ENCODE assay signal across 8 mouse cellular contexts in genomic region chr7:101109006-101109855, GRCm38 (mm10). TPM values are rescaled to one million over a fixed set of nuclear protein-coding genes. Genes with fewer than 3 reads are reported as not detected.
DNase-seq lines count a peak whose midpoint lies in the region; ATAC-seq lines count a peak whose summit lies in the region.

No protein-coding gene starts in this region.

- peak; percentile 96 for DNase-seq in heart, adult 11 months
- DNase-seq in heart, adult 8-10 months (ENCODE audit: low spot score): no peak
- DNase-seq in adipocyte (ENCODE audit: low spot score): peak; percentile 28
- peak; percentile 63 for DNase-seq in embryonic facial prominence, embryonic 14.5 days (ENCODE audit: low spot score)
- peak; percentile 62 for DNase-seq in hindbrain, embryonic 11.5 days (ENCODE audit: low spot score)
- DNase-seq in limb, embryonic 10.5 days (ENCODE audit: low spot score): peak; percentile 65
- peak; percentile 95 for DNase-seq in midbrain, embryonic 11.5 days (ENCODE audit: low spot score, missing footprints)
- peak; percentile 54 for DNase-seq in testis, postnatal 10 days (ENCODE audit: low spot score)

- H3K36me3 ChIP-seq in embryonic facial prominence, embryonic 14.5 days (ENCODE audit: control insufficient read depth, insufficient read depth, low read length): peaks cover 26% of the 10 kb centered on the region
- H3K36me3 ChIP-seq in hindbrain, embryonic 11.5 days (ENCODE audit: control insufficient read depth, insufficient read depth, low read length): no peaks in the 10 kb centered on the region
- peaks cover 31% of the 10 kb centered on the region for H3K36me3 ChIP-seq in limb, embryonic 10.5 days
- H3K36me3 ChIP-seq in midbrain, embryonic 11.5 days (ENCODE audit: control insufficient read depth, insufficient read depth, low read length): peaks cover 2% of the 10 kb centered on the region; the same call in 1 of the 2 replicates

- peak overlapping the region; percentile 85 for H3K4me3 ChIP-seq in embryonic facial prominence, embryonic 14.5 days (ENCODE audit: low read depth, low read length)
- H3K4me3 ChIP-seq in hindbrain, embryonic 11.5 days (ENCODE audit: low read depth, low read length): peak overlapping the region; percentile 88
- peak overlapping the region; percentile 89 for H3K4me3 ChIP-seq in limb, embryonic 10.5 days
- peak overlapping the region; percentile 85 for H3K4me3 ChIP-seq in midbrain, embryonic 11.5 days (ENCODE audit: low read depth, low read length)

- peak overlapping the region; percentile 98 for H3K27ac ChIP-seq in embryonic facial prominence, embryonic 14.5 days (replicated peaks; ENCODE audit: low read depth, low read length)
- H3K27ac ChIP-seq in hindbrain, embryonic 11.5 days (ENCODE audit: low read depth, low read length): peak overlapping the region; percentile 98
- peak overlapping the region; percentile 96 for H3K27ac ChIP-seq in limb, embryonic 10.5 days
- H3K27ac ChIP-seq in midbrain, embryonic 11.5 days (ENCODE audit: low read depth, low read length): peak overlapping the region; percentile 99

- H3K9ac ChIP-seq in embryonic facial prominence, embryonic 14.5 days (ENCODE audit: low read depth, low read length): peak overlapping the region; percentile 89
- peak overlapping the region; percentile 95 for H3K9ac ChIP-seq in hindbrain, embryonic 11.5 days (ENCODE audit: low read depth, low read length)
- H3K9ac ChIP-seq in midbrain, embryonic 11.5 days (ENCODE audit: low read length): peak overlapping the region; percentile 94

- H3K27me3 ChIP-seq in embryonic facial prominence, embryonic 14.5 days (replicated peaks; ENCODE audit: control insufficient read depth, insufficient read depth, low read length): no peaks in the 10 kb centered on the region
- no peaks in the 10 kb centered on the region for H3K27me3 ChIP-seq in hindbrain, embryonic 11.5 days (ENCODE audit: control insufficient read depth, insufficient read depth, low read length)
- H3K27me3 ChIP-seq in limb, embryonic 10.5 days (ENCODE audit: low read depth, poor library complexity, severe bottlenecking): no peaks in the 10 kb centered on the region
- no peaks in the 10 kb centered on the region for H3K27me3 ChIP-seq in midbrain, embryonic 11.5 days (ENCODE audit: control insufficient read depth, insufficient read depth, low read length)

- under 1% methylated on average over 33 of the region's 47 CpGs for WGBS in embryonic facial prominence, embryonic 14.5 days
- 1% methylated on average over 44 of the region's 47 CpGs for WGBS in hindbrain, embryonic 11.5 days
- under 1% methylated on average over 47 of the region's 47 CpGs for WGBS in limb, embryonic 10.5 days
- under 1% methylated on average over 45 of the region's 47 CpGs for WGBS in midbrain, embryonic 11.5 days

- ATAC-seq in embryonic facial prominence, embryonic 14.5 days (ENCODE audit: low read depth): peak; percentile 1
- ATAC-seq in hindbrain, embryonic 11.5 days (ENCODE audit: low FRiP score): peak; percentile 36
- ATAC-seq in midbrain, embryonic 11.5 days (ENCODE audit: low FRiP score): peak; percentile 38

- H3K9me3 ChIP-seq in embryonic facial prominence, embryonic 14.5 days (ENCODE audit: control insufficient read depth, low read length): no peaks in the 10 kb centered on the region
- H3K9me3 ChIP-seq in hindbrain, embryonic 11.5 days (ENCODE audit: control insufficient read depth, low read length): no peaks in the 10 kb centered on the region
- H3K9me3 ChIP-seq in limb, embryonic 10.5 days (replicated peaks): no peaks in the 10 kb centered on the region
- no peaks in the 10 kb centered on the region for H3K9me3 ChIP-seq in midbrain, embryonic 11.5 days (ENCODE audit: control insufficient read depth, low read length)

- peaks cover 13% of the 10 kb centered on the region for H3K4me1 ChIP-seq in embryonic facial prominence, embryonic 14.5 days (ENCODE audit: control insufficient read depth, insufficient read depth, low read length)
- no peaks in the 10 kb centered on the region for H3K4me1 ChIP-seq in hindbrain, embryonic 11.5 days (replicated peaks; ENCODE audit: control insufficient read depth, insufficient read depth, low read length)
- peaks cover 22% of the 10 kb centered on the region for H3K4me1 ChIP-seq in limb, embryonic 10.5 days
- peaks cover 7% of the 10 kb centered on the region for H3K4me1 ChIP-seq in midbrain, embryonic 11.5 days (ENCODE audit: control insufficient read depth, insufficient read depth, low read length)

- H3K4me2 ChIP-seq in embryonic facial prominence, embryonic 14.5 days (ENCODE audit: low read depth, low read length): peak overlapping the region; percentile 91
- H3K4me2 ChIP-seq in hindbrain, embryonic 11.5 days (replicated peaks; ENCODE audit: low read depth, low read length): peak overlapping the region; percentile 84
- peak overlapping the region; percentile 61 for H3K4me2 ChIP-seq in midbrain, embryonic 11.5 days

RNA-seq across cellular contexts. Expression of gene Fchsd2, which starts 16.6 kb away (rescaled TPM):
- total RNA-seq in heart, adult 8-10 months (2022): 10 to 100 TPM; 17.2 to 23.8 (median 19.1) TPM
- 20.7 and 23.9 TPM in 2 replicates for polyA plus RNA-seq in embryonic facial prominence, embryonic 14.5 days (2014; fragmentation: Nextera tagmentation; extraction: Ambion mirVana)
- 27.8 and 34.5 TPM in 2 replicates for polyA plus RNA-seq in hindbrain, embryonic 11.5 days (2014; fragmentation: Nextera tagmentation; extraction: Ambion mirVana)
- polyA plus RNA-seq in limb, embryonic 10.5 days (2016; fragmentation: Nextera tagmentation; extraction: Ambion mirVana): 16.1 and 21.5 TPM in 2 replicates
- polyA plus RNA-seq in midbrain, embryonic 11.5 days (2014; fragmentation: Nextera tagmentation; extraction: Ambion mirVana): 24.7 and 24.8 TPM in 2 replicates
